Mouse (Mus musculus) stomach, embryonic 14.5 days (tissue): ENCODE measurements around the gene Zfp119b. TPM values are rescaled to one million over a fixed set of nuclear protein-coding genes. Genes with fewer than 3 reads are reported as not detected.

Source experiments
- ATAC-seq: fragments of 200-750 bp; cut with Nextera tagmentation; 2 replicates; pipeline ENCODE4 v1.8.0; 2017; ENCODE audit warnings: low read depth, moderate TSS enrichment; ENCODE audit not compliant: insufficient number of reproducible peaks, insufficient read depth, low FRiP score
- H3K27ac ChIP-seq: fragments of 300-500 bp; sonication (generic); 2 replicates; pipeline ENCODE4 v1.5.1; 2014; ENCODE audit warnings: mild to moderate bottlenecking, low read length, moderate library complexity, mixed read lengths
- H3K27me3 ChIP-seq: fragments of 300-500 bp; sonication (generic); 2 replicates; pipeline ENCODE4 v1.6.1; 2014; ENCODE audit warnings: low read length, control low read depth, mixed read lengths; ENCODE audit not compliant: control insufficient read depth, insufficient read depth
- H3K36me3 ChIP-seq: fragments of 300-500 bp; sonication (generic); 2 replicates; pipeline ENCODE4 v1.6.1; 2014; ENCODE audit warnings: mild to moderate bottlenecking, control low read depth, low read length, moderate library complexity, mixed read lengths; ENCODE audit not compliant: control insufficient read depth, insufficient read depth
- H3K4me1 ChIP-seq: fragments of 300-500 bp; sonication (generic); 2 replicates; pipeline ENCODE4 v1.6.1; 2014; ENCODE audit warnings: low read length, control low read depth, mixed read lengths; ENCODE audit not compliant: control insufficient read depth, insufficient read depth
- H3K4me2 ChIP-seq: fragments of 300-500 bp; sonication (generic); replicated peaks from 2 replicates; pipeline ENCODE4 v1.6.1; 2014; ENCODE audit warnings: low read depth, low read length, control low read depth
- H3K4me3 ChIP-seq: fragments of 300-500 bp; sonication (generic); 2 replicates; pipeline ENCODE4 v1.5.1; 2014; ENCODE audit warnings: low read depth, low read length, control low read depth
- H3K9ac ChIP-seq: fragments of 300-500 bp; sonication (generic); replicated peaks from 2 replicates; pipeline ENCODE4 v1.6.1; 2014; ENCODE audit warnings: low read depth, mild to moderate bottlenecking, control low read depth, low read length, moderate library complexity, mixed read lengths
- H3K9me3 ChIP-seq: fragments of 300-500 bp; sonication (generic); 2 replicates; pipeline ENCODE4 v1.6.1; 2016; ENCODE audit warnings: low read depth, low read length, control low read depth; ENCODE audit not compliant: control insufficient read depth
- WGBS: fragments of 180-500 bp; shearing (Covaris S2); extraction: QIAGEN DNeasy Blood & Tissue Kit; methylation state at CpG from one replicate; pipeline ENCODE4 v1.1.7; 2014; 5-methylcytosine and 5-hydroxymethylcytosine counted together
- polyA plus RNA-seq: library from polyadenylated mRNA; unstranded; fragments of >200 nt; fragmentation: Nextera tagmentation; extraction: Ambion mirVana; gene quantifications from 2 replicates; pipeline ENCODE4 v1.2.1, GENCODE M21; 2014

Zfp119b gene
- polyA plus RNA-seq, 1 experiment from 2014 or later: 7.7 TPM

DNA sequence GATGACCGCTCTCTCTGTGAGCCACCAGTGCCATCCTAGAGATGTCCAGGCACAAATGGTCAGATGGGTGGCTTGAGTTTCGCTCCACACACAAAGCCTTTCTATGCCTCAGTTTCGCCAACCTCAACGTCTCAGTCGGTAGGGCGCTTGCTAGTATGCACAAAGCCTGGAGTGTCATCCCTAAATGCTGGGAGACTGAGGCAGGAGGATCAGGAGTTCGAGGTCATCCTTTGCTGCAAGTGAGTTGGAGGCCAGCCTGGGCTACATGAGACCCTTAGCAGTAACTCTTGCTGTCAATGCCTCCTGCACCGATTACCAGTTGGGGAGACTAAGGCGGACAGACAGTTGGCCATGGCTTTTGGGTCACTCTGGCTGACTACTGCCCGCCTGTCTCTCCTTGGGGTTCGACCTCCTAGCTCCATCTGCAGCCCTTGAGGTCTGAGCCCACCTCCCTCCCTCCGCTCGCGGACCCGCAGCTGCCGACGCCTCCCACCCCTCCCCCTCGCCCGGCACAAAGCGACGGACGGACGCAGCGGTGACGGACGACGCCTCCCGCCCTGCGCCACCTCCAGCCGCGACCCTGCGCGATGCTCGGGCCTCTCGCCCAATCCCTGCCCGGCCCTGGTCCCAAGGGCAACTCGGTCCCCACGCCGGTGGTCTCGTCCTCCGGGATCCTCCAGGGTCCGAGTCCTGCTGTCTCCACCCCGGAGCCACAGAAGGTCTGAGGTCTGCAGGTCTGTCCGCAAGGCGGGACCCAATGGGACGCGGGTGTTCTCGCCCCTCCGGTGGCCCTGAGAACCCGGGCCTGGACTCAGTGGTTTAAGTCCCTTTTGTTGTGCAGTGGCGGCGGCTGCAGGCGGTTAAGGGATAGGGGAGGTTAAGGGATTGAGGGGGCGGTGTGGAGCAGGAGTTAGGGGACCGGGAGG lies 20.9 kb upstream of the Zfp119b start, which contains the start of gene Shd:
Gene Shd, plus strand, starts transcription at position 502 of the 926 bp plus-strand sequence.
- WGBS: 9% methylated on average over 54 of the region's 55 CpGs
- peak within 1 kb of the TSS; percentile 50 for H3K4me3 ChIP-seq
- H3K9me3 ChIP-seq: no peaks in the 10 kb centered on the region
- H3K27ac ChIP-seq: no peak within 1 kb of the TSS
- H3K4me2 ChIP-seq: peak within 1 kb of the TSS; percentile 95
- peaks cover 15% of the 10 kb centered on the region for H3K36me3 ChIP-seq
- peak; percentile 39; the same call in 1 of the 2 replicates for ATAC-seq
- peak within 1 kb of the TSS; percentile 39; the same call in 1 of the 2 replicates for H3K9ac ChIP-seq
- no peaks in the 10 kb centered on the region for H3K4me1 ChIP-seq
- 0 out of 2 replicates have a peak, but pooled peaks cover 3% of the 10 kb centered on the region for H3K27me3 ChIP-seq

- Histone ChIP-seq H3K27ac (no peak overlapping the region), H3K4me3 (no peak overlapping the region), H3K27me3 (0 out of 2 replicates have a peak, but pooled peaks cover 3% of the 10 kb centered on the region), H3K9ac (no peak overlapping the region), H3K9me3 (no peaks in the 10 kb centered on the region), H3K4me2 (0 out of 2 replicates have a peak overlapping the region, but pooled peaks have one; percentile 95), H3K36me3 (peaks cover 18% of the 10 kb centered on the region), H3K4me1 (no peaks in the 10 kb centered on the region)
- WGBS: 56% methylated on average over 14 of the region's 14 CpGs
- ATAC-seq: no peak
Observed at GRCm38 (mm10) chr17:55969560-55969959, 20.3 kb upstream of the Zfp119b start.

GRCm38 (mm10) chr17:55968210-55968609 lies 18.9 kb upstream of the Zfp119b start:
- H3K27ac ChIP-seq: no peak overlapping the region
- no peaks in the 10 kb centered on the region for H3K9me3 ChIP-seq
- H3K4me2 ChIP-seq: no peak overlapping the region
- no peaks in the 10 kb centered on the region for H3K4me1 ChIP-seq
- H3K27me3 ChIP-seq: 0 out of 2 replicates have a peak, but pooled peaks cover 3% of the 10 kb centered on the region
- H3K36me3 ChIP-seq: peaks cover 18% of the 10 kb centered on the region
- ATAC-seq: no peak
- H3K4me3 ChIP-seq: no peak overlapping the region
- no peak overlapping the region for H3K9ac ChIP-seq
- WGBS: 64% methylated on average over 7 of the region's 7 CpGs

GRCm38 (mm10) chr17:55967186-55967585 lies 17.9 kb upstream of the Zfp119b start:
- ATAC-seq: no peak
- H3K36me3 ChIP-seq: peaks cover 18% of the 10 kb centered on the region
- no peaks in the 10 kb centered on the region for H3K9me3 ChIP-seq
- no peak overlapping the region for H3K4me3 ChIP-seq
- no peak overlapping the region for H3K4me2 ChIP-seq
- H3K4me1 ChIP-seq: no peaks in the 10 kb centered on the region
- 0 out of 2 replicates have a peak, but pooled peaks cover 3% of the 10 kb centered on the region for H3K27me3 ChIP-seq
- H3K9ac ChIP-seq: no peak overlapping the region
- WGBS: 93% methylated on average over 4 of the region's 4 CpGs
- H3K27ac ChIP-seq: no peak overlapping the region

DNA sequence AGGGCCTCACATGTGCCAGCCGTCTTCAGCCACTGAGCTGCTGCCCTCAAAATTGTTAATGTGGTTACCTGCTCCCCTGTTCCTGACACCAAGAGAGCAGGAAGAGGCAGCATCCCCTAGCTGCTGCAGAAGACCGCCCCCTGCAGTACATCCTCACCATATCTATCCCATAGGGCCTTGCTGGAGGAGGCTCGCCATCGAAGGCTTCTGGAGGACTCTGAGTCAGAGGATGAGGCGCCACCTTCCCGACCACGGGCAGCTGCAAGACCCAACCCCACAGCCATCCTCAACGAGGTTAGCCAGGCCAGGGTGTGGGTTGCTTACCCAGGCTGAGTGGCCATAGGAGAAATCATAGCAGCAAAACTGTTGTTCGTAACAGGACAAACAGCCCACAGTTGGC lies 15.7 kb upstream of the Zfp119b start:
- Histone ChIP-seq H3K27me3 (no peaks in the 10 kb centered on the region), H3K4me3 (no peak overlapping the region), H3K36me3 (peaks cover 27% of the 10 kb centered on the region), H3K9me3 (no peaks in the 10 kb centered on the region), H3K4me2 (no peak overlapping the region), H3K27ac (no peak overlapping the region), H3K4me1 (no peaks in the 10 kb centered on the region), H3K9ac (no peak overlapping the region)
- ATAC-seq: no peak
- 84% methylated on average over 9 of the region's 9 CpGs for WGBS

GRCm38 (mm10) chr17:55964496-55964895 lies 15.2 kb upstream of the Zfp119b start:
- H3K27me3 ChIP-seq: no peaks in the 10 kb centered on the region
- ATAC-seq: no peak
- peaks cover 27% of the 10 kb centered on the region for H3K36me3 ChIP-seq
- no peak overlapping the region for H3K9ac ChIP-seq
- no peak overlapping the region for H3K4me3 ChIP-seq
- 90% methylated on average over 10 of the region's 10 CpGs for WGBS
- H3K9me3 ChIP-seq: no peaks in the 10 kb centered on the region
- no peak overlapping the region for H3K27ac ChIP-seq
- H3K4me1 ChIP-seq: no peaks in the 10 kb centered on the region
- H3K4me2 ChIP-seq: no peak overlapping the region

- H3K9ac ChIP-seq: no peak overlapping the region
Observed at GRCm38 (mm10) chr17:55963171-55963570, 13.9 kb upstream of the Zfp119b start.

DNA sequence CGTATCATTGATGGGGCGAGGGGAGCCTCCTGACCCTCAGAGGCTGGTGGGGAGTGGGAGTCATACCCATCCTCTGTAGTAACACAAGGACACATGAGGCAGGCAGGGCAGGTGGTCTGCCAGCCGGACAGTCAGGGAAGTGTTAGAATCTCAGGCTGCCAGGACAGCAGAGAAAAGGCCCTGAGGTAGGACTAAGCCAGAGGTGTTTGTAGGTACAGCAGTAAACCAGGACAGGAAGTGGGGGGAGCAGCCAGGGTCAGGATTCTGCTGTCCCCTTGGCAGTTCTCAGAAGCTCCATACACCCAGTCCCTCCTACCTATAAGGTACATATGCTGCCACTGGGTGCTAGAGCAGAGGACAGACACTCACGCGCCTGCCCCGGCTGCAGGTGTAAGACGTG lies 12.3 kb upstream of the Zfp119b start:
- no peak for ATAC-seq
- 93% methylated on average over 7 of the region's 7 CpGs for WGBS
- Histone ChIP-seq H3K27ac (no peak overlapping the region), H3K27me3 (no peaks in the 10 kb centered on the region), H3K4me1 (peaks cover 6% of the 10 kb centered on the region; the same call in 1 of the 2 replicates), H3K36me3 (peaks cover 18% of the 10 kb centered on the region), H3K9me3 (no peaks in the 10 kb centered on the region), H3K4me3 (no peak overlapping the region), H3K4me2 (no peak overlapping the region), H3K9ac (no peak overlapping the region)

More at GRCm38 (mm10) chr17:55963171-55963570, 13.9 kb upstream of the Zfp119b start:
- H3K36me3 ChIP-seq: peaks cover 27% of the 10 kb centered on the region
- no peak for ATAC-seq
- peaks cover 4% of the 10 kb centered on the region; the same call in 1 of the 2 replicates for H3K4me1 ChIP-seq
- no peak overlapping the region for H3K4me3 ChIP-seq
- H3K4me2 ChIP-seq: no peak overlapping the region
- WGBS: 69% methylated on average over 14 of the region's 14 CpGs
- no peaks in the 10 kb centered on the region for H3K27me3 ChIP-seq
- no peak overlapping the region for H3K27ac ChIP-seq
- H3K9me3 ChIP-seq: no peaks in the 10 kb centered on the region
